Mouse (Mus musculus) ES-Bruce4 (cell line): Measurements from ENCODE around the gene Ocrl. TPM values are rescaled to one million over a fixed set of nuclear protein-coding genes. Genes with fewer than 3 reads are reported as not detected.
A peak's percentile ranks its signal among the peaks of the same experiment; 100 is the strongest.

ENCODE experiments used
- H3K27ac ChIP-seq: 2 replicates; pipeline ENCODE4 v1.5.1; 2012; ENCODE audit warnings: low read length, inconsistent platforms; ENCODE audit not compliant: insufficient read depth
- H3K27me3 ChIP-seq: 2 replicates; pipeline ENCODE4 v1.6.1; 2012; ENCODE audit warnings: mild to moderate bottlenecking, low read length, inconsistent platforms; ENCODE audit not compliant: control insufficient read depth, poor library complexity, insufficient read depth, severe bottlenecking
- H3K36me3 ChIP-seq: 2 replicates; pipeline ENCODE4 v1.6.1; 2012; ENCODE audit warnings: inconsistent platforms, mild to moderate bottlenecking, low read length, moderate library complexity; ENCODE audit not compliant: control insufficient read depth, poor library complexity, insufficient read depth, severe bottlenecking
- H3K4me1 ChIP-seq: one replicate; pipeline ENCODE4 v1.8.1; 2011; ENCODE audit warnings: low read length; ENCODE audit not compliant: control insufficient read depth, insufficient read depth
- H3K4me3 ChIP-seq: 2 replicates; pipeline ENCODE4 v1.5.1; 2011; ENCODE audit warnings: low read depth, mild to moderate bottlenecking, low read length
- H3K9ac ChIP-seq: 2 replicates; pipeline ENCODE4 v1.6.1; 2012; ENCODE audit warnings: low read depth, mild to moderate bottlenecking, inconsistent platforms; ENCODE audit not compliant: poor library complexity, severe bottlenecking
- H3K9me3 ChIP-seq: replicated peaks from 2 replicates; pipeline ENCODE4 v1.6.1; 2012; ENCODE audit warnings: mild to moderate bottlenecking, low read length, inconsistent platforms; ENCODE audit not compliant: control insufficient read depth, poor library complexity, insufficient read depth, severe bottlenecking
- CTCF ChIP-seq: IDR thresholded peaks from one replicate; pipeline ENCODE4 v1.8.1; 2011; ENCODE audit warnings: low read depth, low read length
- EP300 ChIP-seq: IDR thresholded peaks from 2 replicates; pipeline ENCODE4 v1.6.1; 2011; ENCODE audit warnings: low read depth, low read length; ENCODE audit not compliant: insufficient read depth
- POLR2A ChIP-seq: IDR thresholded peaks from one replicate; pipeline ENCODE4 v1.8.1; 2011; ENCODE audit warnings: low read length; ENCODE audit not compliant: insufficient read depth
- polyA plus RNA-seq: library from polyadenylated mRNA; stranded (reverse); fragments of >200 nt; gene quantifications from 2 replicates; pipeline ENCODE4 v1.2.4, GENCODE M21; 2011; ENCODE audit warnings: low read depth; ENCODE audit not compliant: missing spikeins, insufficient read depth, insufficient read length

Ocrl gene
- polyA plus RNA-seq, 1 experiment = 45.1 TPM

DNA sequence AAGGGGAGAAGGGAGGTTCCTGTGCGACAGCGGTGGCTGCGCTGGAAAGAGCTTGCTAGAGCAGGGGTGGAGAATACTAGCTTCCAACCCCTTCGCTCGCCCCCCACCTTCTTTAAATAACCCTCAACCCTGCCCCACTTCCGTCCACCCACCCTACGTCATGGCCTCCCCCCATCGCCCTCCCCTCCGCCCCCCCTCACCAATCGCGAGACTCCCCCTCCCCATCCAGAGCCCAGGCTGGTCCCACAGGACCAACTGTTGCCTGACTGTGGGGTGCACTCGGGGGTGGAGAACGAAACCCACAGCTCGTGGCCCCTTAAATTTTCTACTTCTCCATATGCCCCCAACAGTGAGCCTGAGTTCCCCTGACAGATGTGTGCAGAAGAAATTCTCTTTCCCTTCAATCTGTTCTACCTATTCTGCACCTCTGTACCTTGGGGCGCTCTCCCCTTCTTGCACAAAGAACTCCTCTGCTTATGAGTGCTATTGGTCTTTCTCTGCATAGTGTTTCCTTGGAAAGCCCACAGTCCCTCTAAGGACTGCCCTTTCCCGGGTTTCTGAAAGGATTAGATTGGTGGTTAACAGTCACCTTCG is 19.7 kb upstream of the Ocrl start, which contains the start of gene Smarca1:
Gene Smarca1, minus strand, starts transcription at position 544 of the 594 bp plus-strand sequence.
- H3K9me3 ChIP-seq = no peaks in the 10 kb centered on the region

DNA sequence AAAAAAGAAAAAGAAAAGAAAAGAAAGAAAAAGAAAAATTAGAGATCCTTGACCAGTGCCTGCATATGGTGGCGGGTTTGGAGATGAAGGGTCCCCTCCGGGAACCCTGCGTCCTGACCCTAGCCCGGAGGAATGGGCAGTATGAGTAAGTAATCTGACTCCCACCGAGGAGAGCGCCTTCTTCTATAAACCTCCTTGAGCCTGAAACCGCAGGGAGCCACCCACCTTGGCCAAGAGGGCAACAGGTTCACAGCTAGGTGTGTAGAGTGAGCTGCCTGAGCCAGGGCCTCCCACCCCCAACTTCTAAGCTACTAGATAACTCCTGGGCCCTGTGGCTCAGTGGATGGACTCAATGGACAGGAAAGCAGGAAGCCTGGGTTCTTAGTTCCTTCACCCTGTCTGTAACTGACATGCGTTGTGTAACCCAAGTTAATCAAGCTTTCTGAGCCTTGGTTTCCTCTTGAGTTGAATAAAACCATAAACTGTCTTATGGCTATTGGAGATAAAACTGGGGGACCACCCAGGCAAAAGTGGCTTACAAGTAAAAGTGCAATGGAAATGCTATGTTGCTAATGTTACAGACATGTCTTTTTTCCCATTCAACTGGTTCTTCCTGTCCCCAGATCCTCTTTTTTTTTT is 836 bp downstream of the Ocrl start:
- no peaks in the 10 kb centered on the region for H3K4me1 ChIP-seq
- H3K4me3 ChIP-seq = peak overlapping the region; percentile 93
- H3K36me3 ChIP-seq = no peaks in the 10 kb centered on the region
- H3K9ac ChIP-seq = peak overlapping the region; percentile 98
- TF ChIP-seq EP300 = no peak
- no peak for TF ChIP-seq CTCF
- TF ChIP-seq POLR2A = no peak
- H3K9me3 ChIP-seq = no peaks in the 10 kb centered on the region
- H3K27me3 ChIP-seq = no peaks in the 10 kb centered on the region
- no peak overlapping the region for H3K27ac ChIP-seq

More for the DNA sequence above, 19.7 kb upstream of the Ocrl start, which contains the start of gene Smarca1:
- Histone ChIP-seq H3K36me3 (no peaks in the 10 kb centered on the region), H3K27me3 (no peaks in the 10 kb centered on the region), H3K4me1 (no peaks in the 10 kb centered on the region), H3K4me3 (peak within 1 kb of the TSS; percentile 92), H3K9ac (peak within 1 kb of the TSS; percentile 65), H3K27ac (no peak within 1 kb of the TSS)
- TF ChIP-seq POLR2A (no peak), CTCF (no peak), EP300 (no peak)

DNA sequence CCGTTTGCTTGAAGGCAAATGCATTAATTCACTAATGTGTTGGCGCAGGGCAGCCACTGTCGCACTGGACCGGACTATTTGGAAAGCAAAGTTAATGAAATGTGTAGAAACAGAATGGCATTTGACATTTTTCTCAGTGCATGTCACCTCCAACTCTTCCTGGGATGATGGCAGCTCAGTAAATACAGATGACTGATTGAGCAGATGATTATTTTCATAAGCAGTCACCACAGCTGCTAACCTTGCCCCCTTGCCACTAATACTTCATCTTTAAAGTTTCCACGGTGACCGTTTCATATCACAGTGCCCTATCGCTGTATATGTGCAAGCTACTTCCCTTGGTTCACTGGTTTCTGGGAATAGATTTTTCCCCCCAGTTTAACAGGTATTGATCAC is 1.4 kb downstream of the Ocrl start:
- no peak overlapping the region for H3K9ac ChIP-seq

DNA sequence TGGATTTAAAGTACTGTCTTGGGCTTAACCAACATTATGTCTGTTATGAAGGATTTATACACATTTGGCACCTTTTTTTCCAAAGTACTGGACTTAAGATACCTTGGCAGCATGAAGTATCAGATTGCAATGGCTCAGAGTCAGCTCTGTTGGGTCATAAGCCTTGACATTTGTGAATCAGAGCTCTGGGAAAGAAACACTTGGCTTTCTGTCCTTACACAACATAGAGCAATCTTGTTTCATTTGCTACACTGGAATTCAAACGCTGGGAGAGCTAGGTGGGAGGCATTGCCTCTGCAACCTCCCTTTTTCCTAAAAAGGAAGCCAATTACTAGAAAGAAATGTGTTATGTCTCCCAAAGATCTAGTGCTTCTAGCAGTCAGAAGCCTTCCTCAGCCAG is 4.6 kb downstream of the Ocrl start:
- no peaks in the 10 kb centered on the region for H3K27me3 ChIP-seq
- TF ChIP-seq POLR2A = no peak
- no peak for TF ChIP-seq CTCF
- TF ChIP-seq EP300 = no peak
- no peak overlapping the region for H3K27ac ChIP-seq
- H3K4me1 ChIP-seq = no peaks in the 10 kb centered on the region
- H3K9ac ChIP-seq = no peak overlapping the region
- no peak overlapping the region for H3K4me3 ChIP-seq
- no peaks in the 10 kb centered on the region for H3K36me3 ChIP-seq
- H3K9me3 ChIP-seq = no peaks in the 10 kb centered on the region

More for the DNA sequence above, 1.4 kb downstream of the Ocrl start:
- TF ChIP-seq POLR2A (no peak), EP300 (no peak), CTCF (no peak)
- Histone ChIP-seq H3K36me3 (no peaks in the 10 kb centered on the region), H3K9me3 (no peaks in the 10 kb centered on the region), H3K27me3 (no peaks in the 10 kb centered on the region), H3K27ac (no peak overlapping the region), H3K4me3 (no peak overlapping the region), H3K4me1 (no peaks in the 10 kb centered on the region)

DNA sequence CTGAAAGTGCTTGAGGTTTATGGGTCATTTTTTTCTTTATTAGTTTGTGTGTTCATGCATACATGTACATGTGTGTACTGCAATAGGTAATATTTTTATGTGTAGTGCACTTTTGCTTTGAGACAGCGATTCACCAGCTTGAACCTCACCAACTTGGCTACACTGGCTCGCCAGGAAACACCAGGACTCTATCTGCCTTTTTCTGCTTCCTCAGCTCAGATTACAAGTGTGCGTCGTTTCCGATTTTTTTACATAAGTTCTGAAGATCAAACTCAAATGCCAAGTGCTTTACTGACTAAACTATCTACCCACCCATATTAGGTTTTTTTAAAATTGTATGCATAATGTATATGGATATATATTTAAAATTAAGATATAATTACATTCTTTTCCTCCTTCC is 8.4 kb downstream of the Ocrl start:
- no peak overlapping the region for H3K27ac ChIP-seq
- no peaks in the 10 kb centered on the region for H3K27me3 ChIP-seq
- H3K4me1 ChIP-seq = no peaks in the 10 kb centered on the region
- no peak overlapping the region for H3K4me3 ChIP-seq
- TF ChIP-seq EP300 = no peak
- no peak for TF ChIP-seq CTCF
- TF ChIP-seq POLR2A = no peak
- no peak overlapping the region for H3K9ac ChIP-seq
- no peaks in the 10 kb centered on the region for H3K36me3 ChIP-seq
- H3K9me3 ChIP-seq = no peaks in the 10 kb centered on the region

DNA sequence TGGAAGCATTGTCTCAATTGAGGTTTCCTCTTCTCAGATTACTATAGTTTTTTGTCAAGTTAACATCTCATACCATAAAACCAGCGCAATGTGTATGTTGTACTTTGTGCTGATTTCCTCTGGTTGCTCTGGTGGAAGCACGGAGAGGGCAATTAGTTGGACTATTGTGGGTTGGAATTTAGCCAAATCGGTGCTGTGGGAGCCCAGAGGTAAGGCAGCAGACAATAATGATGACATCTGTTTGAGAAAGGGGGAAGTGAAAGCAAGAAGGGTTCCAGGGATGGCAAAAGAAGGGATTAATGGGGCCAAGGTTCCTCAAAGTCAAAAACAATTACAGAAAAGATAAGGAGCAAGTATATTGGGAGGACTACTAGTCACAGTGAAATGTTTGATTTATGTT is 15.8 kb downstream of the Ocrl start:
- TF ChIP-seq EP300 (no peak), POLR2A (no peak), CTCF (no peak)
- Histone ChIP-seq H3K27ac (no peak overlapping the region), H3K36me3 (no peaks in the 10 kb centered on the region; the same call in 1 of the 2 replicates), H3K4me3 (no peak overlapping the region), H3K9me3 (no peaks in the 10 kb centered on the region), H3K27me3 (no peaks in the 10 kb centered on the region), H3K4me1 (no peaks in the 10 kb centered on the region), H3K9ac (no peak overlapping the region)
